Mouse (Mus musculus) midbrain, embryonic 14.5 days (tissue): Measurements from ENCODE around the gene H2-D1. TPM values are rescaled to one million over a fixed set of nuclear protein-coding genes. Genes with fewer than 3 reads are reported as not detected.
"Not testable (repeated sequence)": the region's sequence is repeated elsewhere in the genome, so short reads cannot be mapped to it uniquely, and the experiment has no call there.

ENCODE experiments used
- ATAC-seq: fragments of 200-750 bp; cut with Nextera tagmentation; 2 replicates; pipeline ENCODE4 v1.8.0; 2017; ENCODE audit warnings: moderate number of reproducible peaks, moderate library complexity; ENCODE audit not compliant: low FRiP score, low TSS enrichment
- DNase-seq: peaks from one replicate; pipeline ENCODE4 v3.0.0-alpha.2; 2015
- H3K27ac ChIP-seq: fragments of 300-500 bp; sonication (generic); replicated peaks from 2 replicates; pipeline ENCODE4 v1.5.1; 2014; ENCODE audit warnings: mild to moderate bottlenecking, low read depth, low read length, moderate library complexity
- H3K27me3 ChIP-seq: fragments of 300-500 bp; sonication (generic); 2 replicates; pipeline ENCODE4 v1.6.1; 2014; ENCODE audit warnings: low read length, control low read depth, mixed read lengths; ENCODE audit not compliant: control insufficient read depth, insufficient read depth
- H3K36me3 ChIP-seq: fragments of 300-500 bp; sonication (generic); 2 replicates; pipeline ENCODE4 v1.6.1; 2014; ENCODE audit warnings: low read length, control low read depth; ENCODE audit not compliant: control insufficient read depth, insufficient read depth
- H3K4me1 ChIP-seq: fragments of 300-500 bp; sonication (generic); 2 replicates; pipeline ENCODE4 v1.6.1; 2014; ENCODE audit warnings: mild to moderate bottlenecking, antibody characterized with exemption, low read length, control low read depth; ENCODE audit not compliant: control insufficient read depth, insufficient read depth
- H3K4me2 ChIP-seq: fragments of 300-500 bp; sonication (generic); 2 replicates; pipeline ENCODE4 v1.6.1; 2014; ENCODE audit warnings: mild to moderate bottlenecking, low read length, moderate library complexity
- H3K4me3 ChIP-seq: fragments of 300-500 bp; sonication (generic); replicated peaks from 2 replicates; pipeline ENCODE4 v1.5.1; 2014; ENCODE audit warnings: low read depth, low read length
- H3K9ac ChIP-seq: fragments of 300-500 bp; sonication (generic); replicated peaks from 2 replicates; pipeline ENCODE4 v1.6.1; 2014; ENCODE audit warnings: mild to moderate bottlenecking, low read length, moderate library complexity
- H3K9me3 ChIP-seq: fragments of 300-500 bp; sonication (generic); 2 replicates; pipeline ENCODE4 v1.6.1; 2016; ENCODE audit warnings: low read length, control low read depth, mixed read lengths; ENCODE audit not compliant: control insufficient read depth
- WGBS: fragments of 180-500 bp; shearing (Covaris S2); extraction: QIAGEN DNeasy Blood & Tissue Kit; methylation state at CpG from one replicate; pipeline ENCODE4 v1.1.7; 2014; 5-methylcytosine and 5-hydroxymethylcytosine counted together
- microRNA-seq: library from miRNA; unstranded; fragments of <30 nt; microRNA quantifications from one replicate; pipeline ENCODE4, GENCODE M21; 2016
- polyA plus RNA-seq: library from polyadenylated mRNA; unstranded; fragments of >200 nt; fragmentation: Nextera tagmentation; extraction: Ambion mirVana; gene quantifications from 2 replicates; pipeline ENCODE4 v1.2.1, GENCODE M21; 2014

The H2-D1 gene
- polyA plus RNA-seq, 1 experiment from 2014 or later = 68.5 TPM

DNA sequence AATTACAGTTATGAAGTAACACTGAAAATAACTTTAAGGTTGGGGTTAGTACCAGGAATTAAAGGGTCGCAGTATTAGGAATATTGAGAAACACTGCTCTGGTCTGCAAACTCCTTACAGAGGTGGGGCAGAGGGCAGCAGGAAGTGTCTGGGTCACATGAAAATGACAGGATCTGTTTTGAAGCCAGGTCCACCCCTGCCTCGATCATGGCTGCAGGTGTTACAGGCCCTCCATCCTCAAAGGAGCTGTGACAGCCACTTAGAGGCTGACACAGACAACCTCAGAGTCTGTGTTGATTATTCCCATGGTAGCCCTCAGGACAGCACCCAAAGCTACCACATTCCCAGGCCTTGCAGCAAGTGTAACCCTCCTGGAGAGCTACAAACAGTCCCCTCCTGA is 40.7 kb downstream of the H2-D1 start:
- no peak overlapping the region for H3K9ac ChIP-seq
- ATAC-seq (no peak), DNase-seq (no peak)
- H3K27ac ChIP-seq = no peak overlapping the region
- WGBS = 89% methylated on average over 2 of the region's 2 CpGs
- H3K36me3 ChIP-seq = no peaks in the 10 kb centered on the region
- no peak overlapping the region for H3K4me3 ChIP-seq
- H3K27me3 ChIP-seq = no peaks in the 10 kb centered on the region
- H3K4me2 ChIP-seq = no peak overlapping the region
- H3K9me3 ChIP-seq = no peaks in the 10 kb centered on the region
- H3K4me1 ChIP-seq = no peaks in the 10 kb centered on the region

DNA sequence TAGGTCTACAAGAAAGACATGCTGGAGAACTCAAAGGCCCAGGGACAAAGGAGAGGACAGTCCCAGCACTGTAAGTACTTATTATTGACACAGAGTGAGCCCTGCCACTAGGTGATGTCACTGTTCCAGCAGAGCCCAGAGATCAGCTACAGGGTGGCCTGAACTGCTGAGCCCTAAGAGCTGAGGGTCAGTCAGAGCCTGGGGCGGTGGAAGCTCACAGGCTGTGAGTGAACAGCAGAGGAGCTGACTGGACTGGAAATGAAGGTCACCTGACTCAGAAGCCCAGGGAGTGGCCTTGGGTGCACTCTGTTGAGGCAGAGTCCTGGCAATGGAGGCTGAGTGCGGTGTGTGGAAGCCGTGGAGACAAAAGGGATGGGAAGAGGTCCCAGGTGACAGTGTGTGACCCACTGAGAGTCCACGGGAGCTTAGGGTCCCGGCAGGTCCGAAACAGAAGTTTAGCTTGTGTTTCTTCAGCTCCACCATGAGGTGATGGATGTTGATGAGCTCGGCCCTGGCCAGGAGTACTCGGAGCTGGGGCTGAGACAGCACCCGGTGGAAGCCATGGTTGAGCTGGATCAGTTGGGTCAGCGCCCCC is 41.3 kb downstream of the H2-D1 start:
- Histone ChIP-seq H3K4me2 (no peak overlapping the region), H3K9ac (no peak overlapping the region), H3K4me1 (no peaks in the 10 kb centered on the region), H3K27me3 (no peaks in the 10 kb centered on the region), H3K9me3 (no peaks in the 10 kb centered on the region), H3K4me3 (no peak overlapping the region), H3K27ac (no peak overlapping the region), H3K36me3 (no peaks in the 10 kb centered on the region)
- DNase-seq (no peak), ATAC-seq (no peak)
- 88% methylated on average over 10 of the region's 10 CpGs for WGBS

DNA sequence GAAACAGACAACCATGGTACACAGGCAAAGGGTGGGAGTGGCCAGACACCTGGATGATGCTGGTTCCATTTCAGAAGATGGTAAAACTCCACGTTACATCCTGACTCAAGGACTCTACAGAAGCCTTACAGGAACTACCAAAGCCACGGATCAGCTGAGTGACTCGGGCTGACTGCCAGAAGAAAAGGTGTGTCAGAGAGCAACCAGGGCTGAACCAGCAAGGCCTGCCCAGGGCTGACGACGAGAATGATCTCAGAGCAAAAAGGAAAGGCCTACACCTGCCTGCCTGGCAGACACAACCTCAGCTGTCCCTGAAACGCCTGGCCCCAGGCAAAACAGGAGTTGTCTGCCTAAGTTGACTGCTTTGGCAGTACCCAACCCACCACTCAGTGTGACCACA is 41.9 kb downstream of the H2-D1 start:
- 76% methylated on average over 6 of the region's 6 CpGs for WGBS
- Histone ChIP-seq H3K4me3 (no peak overlapping the region), H3K27me3 (no peaks in the 10 kb centered on the region), H3K36me3 (no peaks in the 10 kb centered on the region), H3K4me1 (no peaks in the 10 kb centered on the region), H3K4me2 (no peak overlapping the region), H3K27ac (no peak overlapping the region), H3K9ac (no peak overlapping the region), H3K9me3 (no peaks in the 10 kb centered on the region)
- no peak for DNase-seq
- ATAC-seq = no peak

DNA sequence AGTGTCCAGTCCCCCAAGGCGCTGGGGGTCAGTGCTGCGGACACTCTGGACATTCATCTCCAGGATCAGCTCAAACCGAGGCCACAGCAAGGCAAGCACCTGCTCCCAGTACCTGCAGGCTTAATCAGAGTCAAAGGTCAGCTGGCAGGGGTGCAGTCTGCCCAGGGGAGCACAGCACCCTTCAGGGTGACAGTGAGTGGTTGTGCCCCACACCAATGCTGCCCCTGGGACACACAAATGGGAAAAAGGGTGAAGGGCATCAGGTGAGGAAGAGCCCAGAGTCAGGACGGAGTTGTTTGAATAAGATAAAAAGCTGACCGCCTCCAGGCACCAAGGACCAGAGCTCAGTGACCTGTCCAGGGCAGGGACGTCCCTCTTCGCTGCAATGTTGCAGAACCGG is 42.4 kb downstream of the H2-D1 start:
- not testable (repeated sequence) for H3K4me3 ChIP-seq, H3K27ac ChIP-seq, ATAC-seq, H3K27me3 ChIP-seq, H3K36me3 ChIP-seq, H3K4me2 ChIP-seq, DNase-seq, H3K9me3 ChIP-seq, H3K9ac ChIP-seq, H3K4me1 ChIP-seq
- 84% methylated on average over 8 of the region's 8 CpGs for WGBS

Small RNA genes lying within 50 kb of the gene (microRNA-seq; reads per million reads assigned to microRNA genes)
- gene Mir6975 (4.4 reads per million, percentile 25 among the genes with 10 or more reads in this experiment), gene Mir8094 (not detected)

Other genes with a start within 250 kb of the H2-D1 start
- gene Vwa7, start 246.2 kb upstream of the H2-D1 start, polyA plus RNA-seq = 0.12 and 0.16 TPM in 2 replicates
- 2.0 and 2.2 TPM in 2 replicates for gene Sapcd1, start 234.7 kb upstream of the H2-D1 start, polyA plus RNA-seq
- 2.1 and 2.8 TPM in 2 replicates for gene Msh5, start 216.0 kb upstream of the H2-D1 start, polyA plus RNA-seq
- gene Clic1, start 212.8 kb upstream of the H2-D1 start, polyA plus RNA-seq = 17.7 and 22.8 TPM in 2 replicates
- 375 and 392 TPM in 2 replicates for gene Ddah2, start 203.7 kb upstream of the H2-D1 start, polyA plus RNA-seq
- gene Ly6g6c, start 197.3 kb upstream of the H2-D1 start, polyA plus RNA-seq = not detected in 2 replicates
- 0.11 and 0.21 TPM in 2 replicates for gene Mpig6b, start 196.5 kb upstream of the H2-D1 start, polyA plus RNA-seq
- gene Ly6g6e, start 185.8 kb upstream of the H2-D1 start, polyA plus RNA-seq = 0.62 TPM in 1 of 2 replicates, not detected in the other
- 0.78 and 1.5 TPM in 2 replicates for gene Ly6g6d, start 184.7 kb upstream of the H2-D1 start, polyA plus RNA-seq
- not detected in 2 replicates for gene Ly6g6f, start 177.1 kb upstream of the H2-D1 start, polyA plus RNA-seq
- 79.4 and 86.0 TPM in 2 replicates for gene Abhd16a, start 173.5 kb upstream of the H2-D1 start, polyA plus RNA-seq
- not detected in 2 replicates for gene Ly6g5c, start 154.5 kb upstream of the H2-D1 start, polyA plus RNA-seq
- 1.3 TPM in 2 replicates for gene Ly6g5b, start 147.3 kb upstream of the H2-D1 start, polyA plus RNA-seq
- gene Gpank1, start 141.3 kb upstream of the H2-D1 start, polyA plus RNA-seq = 24.2 and 25.4 TPM in 2 replicates
- 328 and 334 TPM in 2 replicates for gene Csnk2b, start 140.7 kb upstream of the H2-D1 start, polyA plus RNA-seq
- gene D17H6S53E, start 136.4 kb upstream of the H2-D1 start, polyA plus RNA-seq = 6.0 and 6.8 TPM in 2 replicates
- gene Apom, start 130.7 kb upstream of the H2-D1 start, polyA plus RNA-seq = 0.57 TPM in 1 of 2 replicates, not detected in the other
- 122 and 136 TPM in 2 replicates for gene Bag6, start 127.6 kb upstream of the H2-D1 start, polyA plus RNA-seq
- 191 and 194 TPM in 2 replicates for gene Prrc2a, start 97.8 kb upstream of the H2-D1 start, polyA plus RNA-seq
- gene Aif1, start 86.7 kb upstream of the H2-D1 start, polyA plus RNA-seq = 3.3 and 8.8 TPM in 2 replicates
- 3.8 and 9.0 TPM in 2 replicates for gene Lst1, start 74.3 kb upstream of the H2-D1 start, polyA plus RNA-seq
- 0.74 and 0.84 TPM in 2 replicates for gene Ltb, start 68.3 kb upstream of the H2-D1 start, polyA plus RNA-seq
- not detected in 2 replicates for gene Tnf, start 60.7 kb upstream of the H2-D1 start, polyA plus RNA-seq
- gene Lta, start 57.4 kb upstream of the H2-D1 start, polyA plus RNA-seq = 0.20 and 0.73 TPM in 2 replicates
- gene Gm16181, start 41.9 kb upstream of the H2-D1 start, polyA plus RNA-seq = not detected in 2 replicates
- 78.1 and 99.0 TPM in 2 replicates for gene Atp6v1g2, start 29.1 kb upstream of the H2-D1 start, polyA plus RNA-seq
- 3.8 and 7.3 TPM in 2 replicates for gene Nfkbil1, start 26.9 kb upstream of the H2-D1 start, polyA plus RNA-seq
- 386 and 390 TPM in 2 replicates for gene Ddx39b, start 21.0 kb upstream of the H2-D1 start, polyA plus RNA-seq
- gene H2-Q1, start 57.7 kb downstream of the H2-D1 start, polyA plus RNA-seq = 0.16 TPM in 1 of 2 replicates, not detected in the other
- gene H2-Q2, start 79.5 kb downstream of the H2-D1 start, polyA plus RNA-seq = 1.5 and 1.8 TPM in 2 replicates
- gene H2-Q4, start 116.9 kb downstream of the H2-D1 start, polyA plus RNA-seq = 0.18 and 0.80 TPM in 2 replicates
- gene H2-Q6, start 162.1 kb downstream of the H2-D1 start, polyA plus RNA-seq = 0.61 and 0.63 TPM in 2 replicates
- 2.5 and 2.8 TPM in 2 replicates for gene H2-Q7, start 176.4 kb downstream of the H2-D1 start, polyA plus RNA-seq
- 0.38 TPM in 1 of 2 replicates, not detected in the other for gene H2-Q10, start 207.4 kb downstream of the H2-D1 start, polyA plus RNA-seq
- not detected in 2 replicates for gene Pou5f1, start 243.3 kb downstream of the H2-D1 start, polyA plus RNA-seq